Mouse (Mus musculus) hindbrain, embryonic 10.5 days (tissue): ENCODE results near the gene Mfap4. TPM values are rescaled to one million over a fixed set of nuclear protein-coding genes. Genes with fewer than 3 reads are reported as not detected.

Source experiments
- DNase-seq: peaks from one replicate; pipeline ENCODE4 v3.0.0-alpha.2; 2017; ENCODE audit warnings: low spot score
- H3K27ac ChIP-seq: fragments of 300-500 bp; sonication (generic); 2 replicates; pipeline ENCODE4 v1.5.1; 2016; ENCODE audit warnings: mild to moderate bottlenecking, moderate library complexity
- H3K27me3 ChIP-seq: fragments of 300-500 bp; sonication (generic); 2 replicates; pipeline ENCODE4 v1.6.1; 2016; ENCODE audit warnings: mild to moderate bottlenecking; ENCODE audit not compliant: poor library complexity, insufficient read depth, severe bottlenecking
- H3K36me3 ChIP-seq: fragments of 300-500 bp; sonication (generic); 2 replicates; pipeline ENCODE4 v1.6.1; 2016; ENCODE audit warnings: mild to moderate bottlenecking, moderate library complexity
- H3K4me1 ChIP-seq: fragments of 300-500 bp; sonication (generic); replicated peaks from 2 replicates; pipeline ENCODE4 v1.6.1; 2016; ENCODE audit warnings: mild to moderate bottlenecking
- H3K4me3 ChIP-seq: fragments of 300-500 bp; sonication (generic); 2 replicates; pipeline ENCODE4 v1.5.1; 2016; ENCODE audit warnings: mild to moderate bottlenecking, moderate library complexity
- H3K9me3 ChIP-seq: fragments of 300-500 bp; sonication (generic); 2 replicates; pipeline ENCODE4 v1.6.1; 2016; ENCODE audit warnings: mild to moderate bottlenecking, moderate library complexity
- WGBS: fragments of 180-500 bp; shearing (Covaris S2); methylation state at CpG from one replicate; pipeline ENCODE4 v1.1.7; 2016; 5-methylcytosine and 5-hydroxymethylcytosine counted together
- polyA plus RNA-seq: library from polyadenylated mRNA; unstranded; fragments of >200 nt; fragmentation: Nextera tagmentation; extraction: Ambion mirVana; gene quantifications from 2 replicates; pipeline ENCODE4 v1.2.1, GENCODE M21; 2016

Mfap4 gene
- polyA plus RNA-seq, 1 experiment from 2014 or later: 78.2 TPM

- DNase-seq: no peak
- H3K4me3 ChIP-seq: peak overlapping the region; percentile 48
- peak overlapping the region; percentile 95 for H3K27ac ChIP-seq
- H3K36me3 ChIP-seq: peaks cover 54% of the 10 kb centered on the region
- H3K4me1 ChIP-seq: peaks cover 80% of the 10 kb centered on the region
- 88% methylated on average over 14 of the region's 14 CpGs for WGBS
- no peaks in the 10 kb centered on the region for H3K9me3 ChIP-seq
- no peaks in the 10 kb centered on the region for H3K27me3 ChIP-seq
Measured at GRCm38 (mm10) chr11:61486458-61487219, 1.4 kb downstream of the Mfap4 start.

- Histone ChIP-seq H3K36me3 (peaks cover 62% of the 10 kb centered on the region), H3K27ac (peak overlapping the region; percentile 95), H3K4me3 (peak overlapping the region; percentile 48), H3K9me3 (no peaks in the 10 kb centered on the region), H3K4me1 (peaks cover 75% of the 10 kb centered on the region), H3K27me3 (no peaks in the 10 kb centered on the region)
- 69% methylated on average over 2 of the region's 2 CpGs for WGBS
- DNase-seq: no peak
Measured at GRCm38 (mm10) chr11:61487401-61487800, 2.2 kb downstream of the Mfap4 start.

GRCm38 (mm10) chr11:61487936-61488335 lies 2.7 kb downstream of the Mfap4 start:
- Histone ChIP-seq H3K9me3 (no peaks in the 10 kb centered on the region), H3K4me3 (peak overlapping the region; percentile 9; the same call in 1 of the 2 replicates), H3K4me1 (peaks cover 80% of the 10 kb centered on the region), H3K27ac (peak overlapping the region; percentile 29; the same call in 1 of the 2 replicates), H3K36me3 (peaks cover 67% of the 10 kb centered on the region), H3K27me3 (no peaks in the 10 kb centered on the region)
- DNase-seq: no peak
- WGBS: 92% methylated on average over 7 of the region's 7 CpGs

- peaks cover 69% of the 10 kb centered on the region for H3K36me3 ChIP-seq
- no peaks in the 10 kb centered on the region for H3K27me3 ChIP-seq
Measured at GRCm38 (mm10) chr11:61489085-61489484, 3.9 kb downstream of the Mfap4 start.

DNA sequence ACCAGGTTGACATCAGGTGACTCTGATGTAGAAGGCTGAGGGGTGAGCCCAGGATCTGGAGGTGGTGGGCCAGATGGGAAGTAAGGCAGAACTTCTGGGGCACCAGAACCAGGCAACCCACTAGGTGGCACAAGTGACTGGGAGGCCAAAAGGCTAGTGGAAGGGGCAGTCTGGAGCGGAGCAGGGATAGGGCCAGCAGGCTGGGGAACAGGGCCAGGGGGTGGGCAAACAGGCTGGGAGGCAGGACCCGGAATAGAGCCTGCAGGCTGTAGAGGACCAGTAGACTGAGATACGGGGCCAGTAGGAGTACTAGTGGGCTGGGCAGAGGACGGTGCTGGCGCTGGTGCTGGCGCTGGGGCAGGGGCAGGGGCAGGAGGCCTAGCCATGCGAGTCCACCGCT lies 4.6 kb downstream of the Mfap4 start:
- WGBS: 92% methylated on average over 8 of the region's 8 CpGs
- Histone ChIP-seq H3K9me3 (no peaks in the 10 kb centered on the region), H3K27me3 (no peaks in the 10 kb centered on the region), H3K4me3 (no peak overlapping the region; the same call in 1 of the 2 replicates), H3K4me1 (peaks cover 70% of the 10 kb centered on the region), H3K36me3 (peaks cover 69% of the 10 kb centered on the region), H3K27ac (0 out of 2 replicates have a peak overlapping the region, but pooled peaks have one; percentile 1)
- no peak for DNase-seq

More at GRCm38 (mm10) chr11:61489085-61489484, 3.9 kb downstream of the Mfap4 start:
- no peak overlapping the region for H3K27ac ChIP-seq
- 87% methylated on average over 2 of the region's 2 CpGs for WGBS
- H3K4me1 ChIP-seq: peaks cover 76% of the 10 kb centered on the region
- H3K9me3 ChIP-seq: no peaks in the 10 kb centered on the region
- no peak overlapping the region for H3K4me3 ChIP-seq
- DNase-seq: no peak

DNA sequence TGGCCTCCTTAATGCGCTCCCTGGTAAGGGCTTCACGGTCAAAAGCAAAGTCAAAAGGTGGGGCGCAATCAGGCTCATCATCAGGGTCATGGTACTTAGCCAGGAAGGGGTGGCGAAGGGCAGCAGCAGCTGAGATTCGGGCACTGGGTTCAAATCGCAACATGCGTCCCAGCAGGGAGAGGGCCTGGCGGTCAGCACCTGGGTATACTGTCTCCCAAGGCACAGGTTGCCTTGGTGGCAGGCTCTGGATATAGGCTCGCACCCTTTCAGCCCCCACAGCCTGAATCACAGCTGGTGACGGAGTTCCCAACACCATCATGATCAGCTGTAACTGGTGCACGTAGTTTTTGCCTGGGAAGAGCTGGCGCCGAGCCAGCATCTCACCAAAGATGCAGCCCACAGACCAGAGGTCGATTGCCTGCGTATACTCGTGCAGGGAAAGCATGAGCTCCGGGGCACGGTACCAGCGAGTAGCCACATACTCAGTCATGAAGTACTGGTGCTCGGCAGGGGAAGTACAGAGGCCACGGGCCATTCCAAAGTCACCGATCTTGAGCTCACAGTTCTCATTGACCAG lies 5.8 kb downstream of the Mfap4 start:
- peaks cover 62% of the 10 kb centered on the region for H3K4me1 ChIP-seq
- H3K36me3 ChIP-seq: peaks cover 69% of the 10 kb centered on the region
- DNase-seq: no peak

DNA sequence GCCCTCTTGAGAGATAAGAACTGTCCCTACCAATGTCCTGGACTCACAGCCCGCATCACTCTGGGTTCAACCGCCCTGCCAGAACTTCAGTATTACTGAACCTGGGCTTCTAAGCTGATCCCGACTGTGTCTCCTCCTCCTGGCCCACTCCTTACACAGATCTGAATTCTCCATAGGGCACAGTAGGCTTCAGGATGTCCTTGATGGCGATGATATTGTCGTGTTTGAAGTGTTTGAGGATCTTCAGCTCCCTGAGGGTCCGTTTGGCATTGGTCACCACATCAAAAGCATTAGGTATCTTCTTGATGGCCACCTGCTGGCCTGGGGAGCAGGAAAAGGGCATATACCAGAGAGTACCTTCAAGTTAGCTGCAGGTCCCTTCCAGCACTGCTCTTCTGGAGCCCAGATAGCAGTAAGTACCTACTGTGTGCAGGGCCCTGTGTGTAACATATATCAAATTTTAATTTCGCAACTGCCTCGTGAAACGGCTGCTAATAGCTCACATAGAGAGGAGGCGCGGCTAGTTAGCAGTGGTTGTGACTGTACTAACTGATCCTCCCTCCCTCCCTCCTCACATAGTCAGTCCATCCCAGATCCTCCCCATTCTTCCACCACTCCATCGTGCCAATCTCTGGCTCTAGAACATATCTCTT lies 7.6 kb downstream of the Mfap4 start:
- DNase-seq: no peak
- peaks cover 44% of the 10 kb centered on the region for H3K4me1 ChIP-seq
- H3K27ac ChIP-seq: peak overlapping the region; percentile 95
- WGBS: 76% methylated on average over 12 of the region's 12 CpGs
- H3K36me3 ChIP-seq: peaks cover 52% of the 10 kb centered on the region
- no peaks in the 10 kb centered on the region for H3K27me3 ChIP-seq
- H3K9me3 ChIP-seq: no peaks in the 10 kb centered on the region
- peak overlapping the region; percentile 89 for H3K4me3 ChIP-seq

More for the DNA sequence above, 5.8 kb downstream of the Mfap4 start:
- Histone ChIP-seq H3K4me3 (no peak overlapping the region), H3K27ac (no peak overlapping the region), H3K9me3 (no peaks in the 10 kb centered on the region), H3K27me3 (no peaks in the 10 kb centered on the region)
- WGBS: 95% methylated on average over 22 of the region's 22 CpGs

GRCm38 (mm10) chr11:61493525-61494128 lies 8.4 kb downstream of the Mfap4 start:
- Histone ChIP-seq H3K27me3 (no peaks in the 10 kb centered on the region), H3K4me3 (peak overlapping the region; percentile 89), H3K36me3 (peaks cover 45% of the 10 kb centered on the region), H3K9me3 (no peaks in the 10 kb centered on the region), H3K4me1 (peaks cover 36% of the 10 kb centered on the region), H3K27ac (peak overlapping the region; percentile 95)
- 2% methylated on average over 50 of the region's 50 CpGs for WGBS
- no peak for DNase-seq

DNA sequence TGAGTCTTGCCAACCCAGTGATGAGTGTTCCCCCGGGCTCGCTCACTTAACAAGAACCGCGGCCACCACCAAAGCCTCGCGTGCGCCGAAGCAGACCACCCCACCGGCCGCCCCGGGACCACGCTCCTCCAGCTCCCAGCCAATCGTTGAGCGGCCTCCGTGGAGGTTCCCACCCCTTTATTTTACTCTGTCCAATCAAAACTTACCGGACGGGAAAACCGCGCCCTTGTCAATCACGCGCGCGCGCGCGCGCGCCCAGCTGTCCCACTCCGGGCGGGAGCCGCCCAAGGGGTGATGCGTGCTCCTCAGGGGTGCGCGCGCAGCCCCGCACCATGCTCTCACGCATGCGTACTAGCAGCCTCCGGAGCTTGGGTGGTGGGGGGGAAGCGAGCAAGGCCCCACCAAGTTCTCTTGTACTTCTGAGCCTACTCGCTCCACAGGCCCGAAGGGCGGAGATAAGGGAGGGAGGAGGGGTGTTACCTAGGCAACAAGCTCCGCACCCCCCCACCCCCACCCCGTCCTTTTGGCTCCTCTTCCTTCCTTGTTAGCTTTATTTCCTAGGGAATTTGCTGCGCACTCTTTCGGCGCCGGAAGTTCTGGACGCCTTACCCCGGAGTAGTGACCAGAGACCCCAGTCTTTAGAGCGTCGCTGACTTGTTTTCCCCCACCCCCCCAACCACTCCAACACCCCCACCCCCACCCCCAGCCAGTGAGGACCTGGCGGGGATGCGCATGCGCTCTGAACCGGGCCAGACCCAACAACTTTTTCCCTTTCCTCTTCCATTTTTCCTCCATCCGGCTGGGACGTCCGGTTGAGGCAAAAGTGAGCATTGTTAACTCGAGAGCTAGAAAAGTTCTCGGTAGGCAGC lies 9.1 kb downstream of the Mfap4 start, which contains the start of gene Mapk7:
Gene Mapk7 (minus strand): TSS at position 278 of the 869 bp plus-strand sequence.
- WGBS: under 1% methylated on average over 62 of the region's 62 CpGs
- no peaks in the 10 kb centered on the region for H3K9me3 ChIP-seq
- H3K4me3 ChIP-seq: peak within 1 kb of the TSS; percentile 89
- H3K36me3 ChIP-seq: peaks cover 38% of the 10 kb centered on the region
- H3K4me1 ChIP-seq: peaks cover 33% of the 10 kb centered on the region
- no peaks in the 10 kb centered on the region for H3K27me3 ChIP-seq
- DNase-seq: peak; percentile 100
- peak within 1 kb of the TSS; percentile 95 for H3K27ac ChIP-seq

- no peak overlapping the region for H3K4me3 ChIP-seq
- peaks cover 26% of the 10 kb centered on the region for H3K36me3 ChIP-seq
- H3K4me1 ChIP-seq: peaks cover 24% of the 10 kb centered on the region
- no peaks in the 10 kb centered on the region for H3K9me3 ChIP-seq
- no peak for DNase-seq
- H3K27me3 ChIP-seq: no peaks in the 10 kb centered on the region
- 92% methylated on average over 2 of the region's 2 CpGs for WGBS
- no peak overlapping the region for H3K27ac ChIP-seq
Measured at GRCm38 (mm10) chr11:61495528-61495927, 10.3 kb downstream of the Mfap4 start.

DNA sequence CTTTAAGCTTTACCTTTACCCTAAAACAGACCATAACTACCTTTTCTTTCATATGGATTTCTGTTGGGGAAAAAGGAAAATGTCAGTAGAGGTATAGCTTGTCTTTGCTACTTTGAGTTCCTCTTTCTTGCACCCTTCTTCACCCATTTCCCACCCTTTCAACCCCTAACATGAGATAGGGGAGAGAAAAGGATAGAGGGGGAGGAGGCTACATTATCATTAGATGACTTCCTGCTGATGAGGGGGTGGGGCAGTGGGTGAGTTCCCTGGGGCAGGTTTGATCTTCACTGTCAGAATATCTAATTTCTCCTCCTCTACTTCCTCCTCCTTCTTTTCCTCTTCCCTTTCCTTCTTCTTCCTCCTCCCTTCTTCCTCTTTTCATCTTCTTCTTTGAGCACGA lies 12.3 kb downstream of the Mfap4 start:
- no peaks in the 10 kb centered on the region for H3K27me3 ChIP-seq

More for the DNA sequence above, 12.3 kb downstream of the Mfap4 start:
- Histone ChIP-seq H3K4me1 (peaks cover 23% of the 10 kb centered on the region), H3K27ac (no peak overlapping the region), H3K4me3 (no peak overlapping the region), H3K9me3 (no peaks in the 10 kb centered on the region), H3K36me3 (peaks cover 6% of the 10 kb centered on the region)
- WGBS: 85% methylated on average over 1 of the region's 1 CpGs
- DNase-seq: no peak
